Mouse (Mus musculus): ENCODE results near the gene Nfyb. TPM values are rescaled to one million over a fixed set of nuclear protein-coding genes. Genes with fewer than 3 reads are reported as not detected.

The Nfyb gene
- total RNA-seq, 2 experiments from 2014 or later: 57.3 to 60.2 TPM

- no peak for TF ChIP-seq CTCF (IDR thresholded peaks at IDR 0.05)
- intact Hi-C loops (cut with DNase I): loop anchor here (2.0 kb wide), 1 partner anchor 36 kb away; no protein-coding TSS in a partner anchor
- peak; percentile 90 to 94 for DNase-seq (ENCODE audit: extremely low spot score in 1 of 2, low spot score in 2 of 2)
- Histone ChIP-seq H3K4me3 (peak overlapping the region; percentile 83), H3K27ac (peak overlapping the region; percentile 89)
Measured at GRCm38 (mm10) chr10:82698712-82699261, 65.2 kb downstream of the Nfyb start.

Other genes with a start within 250 kb of the Nfyb start
- 10 to 100 TPM; 16.6 to 21.0 TPM for gene 1190007I07Rik, start 140.9 kb downstream of the Nfyb start, total RNA-seq (2021)
- 10 to 100 TPM; 42.7 to 50.2 TPM for gene Tdg, start 134.3 kb downstream of the Nfyb start, total RNA-seq (2021)
- gene Glt8d2, start 73.5 kb downstream of the Nfyb start, total RNA-seq (2021): 10 to 100 TPM; 22.4 to 26.6 TPM
- gene Hcfc2, start 68.0 kb downstream of the Nfyb start, total RNA-seq (2021): 10 to 100 TPM; 45.1 to 47.4 TPM
- 10 to 100 TPM; 46.9 to 48.1 TPM for gene Txnrd1, start 69.8 kb upstream of the Nfyb start, total RNA-seq (2021)
- gene Eid3, start 102.5 kb upstream of the Nfyb start, total RNA-seq (2021): 1 to 10 TPM; 2.0 to 2.4 TPM
- gene Chst11, start 221.4 kb upstream of the Nfyb start, total RNA-seq (2021): 10 to 100 TPM; 31.1 to 35.0 TPM

Measured in left cerebral cortex, adult 2 months (tissue).